In genomic region chr1:193971537-193971936, GRCm38 (mm10) we compare ENCODE assay signal across 22 mouse cellular contexts.
A peak's percentile ranks its signal among the peaks of the same experiment; 100 is the strongest.
DNase-seq lines count a peak whose midpoint lies in the region; ATAC-seq and TF ChIP-seq lines count a peak whose summit lies in the region.
"Had no signal": no experiment of that assay in that cellular context is flagged by ENCODE, and none has a peak within 500 bp of the region (broad histone marks: within the 10 kb centered on the region; RNA-seq: fewer than 3 reads in every experiment).

No protein-coding gene starts in this region.

- no peak for TF ChIP-seq POLR2A in limb, embryonic 14.5 days (IDR thresholded peaks at IDR 0.05; ENCODE audit: borderline replicate concordance, extremely low read depth, insufficient read depth, insufficient read length)

- H3K4me3 ChIP-seq in embryonic facial prominence, embryonic 11.5 days (ENCODE audit: low read depth, low read length) = no peak overlapping the region
- H3K4me3 ChIP-seq in embryonic facial prominence, embryonic 10.5 days = no peak overlapping the region
- H3K4me3 ChIP-seq in limb, embryonic 14.5 days (replicated peaks; ENCODE audit: low read length) = no peak overlapping the region
- H3K4me3 ChIP-seq: forebrain, embryonic 12.5 days; gastrocnemius, adult 2 months; heart, embryonic 10.5 days; heart, embryonic 15.5 days; hindbrain, embryonic 13.5 days; intestine, embryonic 15.5 days had no signal

- H3K36me3 ChIP-seq in embryonic facial prominence, embryonic 11.5 days (replicated peaks; ENCODE audit: control insufficient read depth, insufficient read depth, low read depth, low read length) = no peaks in the 10 kb centered on the region
- no peaks in the 10 kb centered on the region for H3K36me3 ChIP-seq in embryonic facial prominence, embryonic 10.5 days (replicated peaks)
- H3K36me3 ChIP-seq in limb, embryonic 14.5 days (ENCODE audit: control insufficient read depth, insufficient read depth, low read length) = no peaks in the 10 kb centered on the region
- H3K36me3 ChIP-seq: forebrain, embryonic 12.5 days; heart, embryonic 10.5 days; heart, embryonic 15.5 days; hindbrain, embryonic 13.5 days; intestine, embryonic 15.5 days had no signal

- H3K9ac ChIP-seq in embryonic facial prominence, embryonic 11.5 days (replicated peaks; ENCODE audit: low read length) = no peak overlapping the region
- H3K9ac ChIP-seq in limb, embryonic 14.5 days (ENCODE audit: low read depth, low read length, severe bottlenecking) = no peak overlapping the region
- H3K9ac ChIP-seq: forebrain, embryonic 12.5 days; heart, embryonic 15.5 days; hindbrain, embryonic 13.5 days; intestine, embryonic 15.5 days had no signal

- no peak overlapping the region for H3K27ac ChIP-seq in embryonic facial prominence, embryonic 11.5 days (replicated peaks; ENCODE audit: low read depth, low read length)
- no peak overlapping the region for H3K27ac ChIP-seq in embryonic facial prominence, embryonic 10.5 days (replicated peaks)
- no peak overlapping the region for H3K27ac ChIP-seq in limb, embryonic 14.5 days (replicated peaks; ENCODE audit: low read depth, low read length)
- H3K27ac ChIP-seq: forebrain, embryonic 12.5 days; gastrocnemius, adult 2 months; heart, embryonic 10.5 days; heart, embryonic 15.5 days; hindbrain, embryonic 13.5 days; hindbrain, postnatal 0 days; intestine, embryonic 15.5 days had no signal

- no peaks in the 10 kb centered on the region for H3K4me1 ChIP-seq in embryonic facial prominence, embryonic 11.5 days (ENCODE audit: control insufficient read depth, insufficient read depth, low read length)
- peaks cover 15% of the 10 kb centered on the region for H3K4me1 ChIP-seq in embryonic facial prominence, embryonic 10.5 days
- H3K4me1 ChIP-seq in limb, embryonic 14.5 days (ENCODE audit: control insufficient read depth, insufficient read depth, low read length) = 0 out of 2 replicates have a peak, but pooled peaks cover 4% of the 10 kb centered on the region
- H3K4me1 ChIP-seq: forebrain, embryonic 12.5 days; heart, embryonic 10.5 days; heart, embryonic 15.5 days; intestine, embryonic 15.5 days had no signal

- H3K27me3 ChIP-seq in embryonic facial prominence, embryonic 11.5 days (ENCODE audit: control insufficient read depth, insufficient read depth, low read length) = no peaks in the 10 kb centered on the region
- no peaks in the 10 kb centered on the region; the same call in 1 of the 2 replicates for H3K27me3 ChIP-seq in embryonic facial prominence, embryonic 10.5 days (replicated peaks; ENCODE audit: low read depth, poor library complexity, severe bottlenecking)
- H3K27me3 ChIP-seq in limb, embryonic 14.5 days (ENCODE audit: control insufficient read depth, insufficient read depth, low read length) = no peaks in the 10 kb centered on the region
- H3K27me3 ChIP-seq: heart, embryonic 15.5 days; hindbrain, embryonic 13.5 days; intestine, embryonic 15.5 days had no signal

- DNase-seq in embryonic facial prominence, embryonic 11.5 days (ENCODE audit: low spot score) = peak; percentile 64
- DNase-seq in embryonic facial prominence, embryonic 10.5 days (ENCODE audit: low spot score) = no peak
- DNase-seq in embryo, embryonic 10.5 days (ENCODE audit: low spot score) = peak; percentile 45
- peak; percentile 51 for DNase-seq in forelimb bud, embryonic 11.5 days (ENCODE audit: low read depth, low spot score)
- peak; percentile 43 for DNase-seq in limb, embryonic 14.5 days (ENCODE audit: low spot score)
- DNase-seq in left cerebral cortex, adult 18-20 months (ENCODE audit: low spot score in 2 of 2) = no peak
- DNase-seq in layer of hippocampus, adult 18-20 months (ENCODE audit: low spot score in 2 of 2) = no peak
- DNase-seq: adrenal gland, postnatal 10 days; cerebellum, adult 18-20 months; cerebellum, adult 9-11 months; cerebellum, postnatal 36 days; gastrocnemius, adult 2 months; heart, adult 18-20 months; heart, postnatal 14 days had no signal

- no peak overlapping the region for H3K4me2 ChIP-seq in embryonic facial prominence, embryonic 11.5 days (ENCODE audit: low read depth, low read length)
- H3K4me2 ChIP-seq in limb, embryonic 14.5 days (replicated peaks; ENCODE audit: low read depth, low read length, severe bottlenecking) = no peak overlapping the region
- H3K4me2 ChIP-seq: forebrain, embryonic 12.5 days; heart, embryonic 15.5 days; hindbrain, embryonic 13.5 days; intestine, embryonic 15.5 days had no signal

- WGBS in embryonic facial prominence, embryonic 11.5 days = 16% methylated on average over 1 of the region's 1 CpGs
- 33% methylated on average over 1 of the region's 1 CpGs for WGBS in embryonic facial prominence, embryonic 10.5 days
- WGBS in limb, embryonic 14.5 days = 12% methylated on average over 1 of the region's 1 CpGs

- ATAC-seq in embryonic facial prominence, embryonic 11.5 days (replicated peaks; ENCODE audit: insufficient number of reproducible peaks, low FRiP score, low TSS enrichment, low read depth) = peak; percentile 70; the same call in 1 of the 2 replicates
- peak; percentile 30; the same call in 1 of the 2 replicates for ATAC-seq in limb, embryonic 14.5 days (ENCODE audit: low FRiP score, low read depth)
- ATAC-seq in cerebellum, adult (ENCODE audit: insufficient number of reproducible peaks, low FRiP score, low TSS enrichment) = no peak
- ATAC-seq: forebrain, embryonic 16.5 days; hindbrain, postnatal 0 days; intestine, embryonic 15.5 days had no signal

- H3K9me3 ChIP-seq in embryonic facial prominence, embryonic 11.5 days (replicated peaks; ENCODE audit: control insufficient read depth, low read length) = no peaks in the 10 kb centered on the region
- no peaks in the 10 kb centered on the region for H3K9me3 ChIP-seq in embryonic facial prominence, embryonic 10.5 days
- H3K9me3 ChIP-seq in limb, embryonic 14.5 days (ENCODE audit: control insufficient read depth, low read length) = no peaks in the 10 kb centered on the region
- H3K9me3 ChIP-seq: forebrain, embryonic 12.5 days; heart, embryonic 10.5 days; heart, embryonic 15.5 days; hindbrain, embryonic 13.5 days; intestine, embryonic 15.5 days had no signal

Comparison
In these comparisons a context has a peak if more than half of its experiments do, and no peak if none do; other contexts are left out.
1. DNase-seq: peak in embryonic facial prominence, embryonic 11.5 days (single experiment), embryo, embryonic 10.5 days (single experiment), forelimb bud, embryonic 11.5 days (single experiment) and limb, embryonic 14.5 days (single experiment); none in embryonic facial prominence, embryonic 10.5 days (single experiment), left cerebral cortex, adult 18-20 months (0 of 2) and layer of hippocampus, adult 18-20 months (0 of 2).